Mouse (Mus musculus): Measurements from ENCODE around the gene Trmt44.
"Not testable (repeated sequence)": the region's sequence is repeated elsewhere in the genome, so short reads cannot be mapped to it uniquely, and the experiment has no call there.

DNA sequence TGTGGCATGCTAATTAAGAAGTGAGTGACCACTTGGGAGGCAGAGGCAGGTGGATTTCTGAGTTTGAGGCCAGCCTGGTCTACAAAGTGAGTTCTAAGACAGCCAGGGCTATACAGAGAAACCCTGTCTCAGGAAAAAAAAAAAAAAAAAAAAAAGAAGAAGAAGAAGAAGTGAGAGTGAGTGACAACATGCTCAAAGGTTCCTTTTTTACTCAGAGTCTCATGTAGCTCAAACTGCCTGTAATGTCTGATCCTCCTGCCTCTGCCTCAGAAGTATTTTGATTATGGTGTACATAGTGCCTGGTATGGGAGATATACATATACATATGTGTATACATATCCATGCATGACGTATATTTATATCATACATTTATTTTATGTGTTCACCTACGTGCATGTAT, 9.4 kb upstream of the Trmt44 start:
- TF ChIP-seq TCF12 (IDR thresholded peaks at IDR 0.05; ENCODE audit: low read depth, low read length) = peak; percentile 47; the same call in 1 of the 2 replicates
- TF ChIP-seq USF2 (conservative IDR thresholded peaks at IDR 0.05; ENCODE audit: low read depth, low read length); CTCF (conservative IDR thresholded peaks at IDR 0.05 in 1 of 2, IDR thresholded peaks at IDR 0.05 in 1 of 2; ENCODE audit: low read depth in 2 of 2, low read length in 2 of 2): not testable (repeated sequence)
